Mouse (Mus musculus): ENCODE data around the gene Adam23. TPM values are rescaled to one million over a fixed set of nuclear protein-coding genes. Genes with fewer than 3 reads are reported as not detected.

Gene Adam23
- total RNA-seq (2014; rRNA removed): 17.3 and 25.0 TPM in 2 replicates
- 2.0 and 2.8 TPM in 2 replicates for polyA plus RNA-seq (2012; rRNA removed)

DNA sequence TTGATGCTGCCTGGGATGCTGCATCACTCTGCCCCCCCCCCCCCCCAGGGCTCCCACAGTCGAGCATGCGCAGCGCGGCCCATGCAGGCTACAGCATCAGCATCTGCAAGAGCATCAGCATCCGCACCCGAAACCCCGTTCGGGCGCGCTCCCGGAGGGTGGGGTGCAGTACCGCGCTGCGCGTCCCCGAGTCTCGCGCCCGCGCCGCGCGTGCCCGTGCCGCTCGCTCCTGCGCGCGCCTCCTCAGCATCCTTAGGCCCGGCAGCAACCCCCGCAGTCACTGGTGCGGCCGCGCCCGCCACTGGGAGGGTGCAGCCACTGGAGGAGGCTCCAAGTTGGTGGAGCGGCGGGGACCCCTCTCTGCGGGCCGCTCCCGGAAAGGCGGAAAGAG is at the start of gene Adam23:
Adam23 (plus strand) TSS at position 236 of the 391 bp plus-strand sequence.
- 4% methylated on average over 39 of the region's 41 CpGs for WGBS
- no peak for DNase-seq (ENCODE audit: extremely low read depth, low read depth, low spot score)
- H3K27me3 ChIP-seq (ENCODE audit: control insufficient read depth, insufficient read depth, low read length): peaks cover 9% of the 10 kb centered on the region
- H3K4me3 ChIP-seq (ENCODE audit: insufficient read depth, low read depth, low read length): peak within 1 kb of the TSS; percentile 87
- peak within 1 kb of the TSS; percentile 94 for H3K9ac ChIP-seq (ENCODE audit: low read depth, low read length)
- peak within 1 kb of the TSS; percentile 34; the same call in 1 of the 2 replicates for H3K27ac ChIP-seq (replicated peaks; ENCODE audit: insufficient read depth, low read depth, low read length)
- no peaks in the 10 kb centered on the region for H3K36me3 ChIP-seq (ENCODE audit: control insufficient read depth, insufficient read depth, low read length)
- TF ChIP-seq POLR2A (IDR thresholded peaks at IDR 0.05; ENCODE audit: extremely low read depth, insufficient read depth, low read length) (no peak), CTCF (IDR thresholded peaks at IDR 0.05; ENCODE audit: low read depth, low read length) (no peak)
- H3K79me2 ChIP-seq (ENCODE audit: control insufficient read depth, insufficient read depth, low read length): no peaks in the 10 kb centered on the region
- no peaks in the 10 kb centered on the region for H3K4me1 ChIP-seq (ENCODE audit: control insufficient read depth, insufficient read depth, low read length)

DNA sequence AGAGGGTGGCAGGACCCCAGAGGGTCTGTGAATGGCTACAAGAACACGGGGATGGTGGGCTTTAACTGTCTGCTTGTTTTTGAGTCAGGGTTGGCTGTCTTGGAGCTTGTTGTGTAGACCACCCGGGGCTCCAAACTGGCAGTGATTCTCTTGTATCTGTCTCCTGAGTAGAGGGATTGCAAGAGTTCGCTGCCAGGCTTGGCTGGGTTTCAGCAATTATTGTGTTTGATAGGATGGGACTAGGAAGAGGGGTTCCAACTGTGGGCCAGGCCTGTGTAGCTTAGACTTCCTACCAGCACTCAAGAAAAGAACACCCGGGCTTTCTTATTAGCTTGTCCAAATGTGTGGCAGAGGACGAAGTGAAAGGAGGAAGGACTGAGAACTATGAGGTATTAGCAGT is 44.6 kb upstream of the Adam23 start:
- 82% methylated on average over 5 of the region's 5 CpGs for WGBS
- Histone ChIP-seq H3K9ac (ENCODE audit: low read depth, low read length) (no peak overlapping the region), H3K4me3 (ENCODE audit: insufficient read depth, low read depth, low read length) (no peak overlapping the region), H3K4me1 (ENCODE audit: control insufficient read depth, insufficient read depth, low read length) (no peaks in the 10 kb centered on the region), H3K27me3 (ENCODE audit: control insufficient read depth, insufficient read depth, low read length) (no peaks in the 10 kb centered on the region), H3K36me3 (ENCODE audit: control insufficient read depth, insufficient read depth, low read length) (no peaks in the 10 kb centered on the region), H3K79me2 (ENCODE audit: control insufficient read depth, insufficient read depth, low read length) (no peaks in the 10 kb centered on the region), H3K27ac (replicated peaks; ENCODE audit: insufficient read depth, low read depth, low read length) (no peak overlapping the region)
- DNase-seq (ENCODE audit: extremely low read depth, low read depth, low spot score): no peak
- no peak for TF ChIP-seq CTCF (IDR thresholded peaks at IDR 0.05; ENCODE audit: low read depth, low read length)
- no peak for TF ChIP-seq POLR2A (IDR thresholded peaks at IDR 0.05; ENCODE audit: extremely low read depth, insufficient read depth, low read length)

- 45% methylated on average over 4 of the region's 4 CpGs for WGBS
- Histone ChIP-seq H3K27ac (replicated peaks; ENCODE audit: insufficient read depth, low read depth, low read length) (no peak overlapping the region), H3K9ac (ENCODE audit: low read depth, low read length) (no peak overlapping the region), H3K27me3 (ENCODE audit: control insufficient read depth, insufficient read depth, low read length) (no peaks in the 10 kb centered on the region), H3K4me3 (ENCODE audit: insufficient read depth, low read depth, low read length) (no peak overlapping the region), H3K4me1 (ENCODE audit: control insufficient read depth, insufficient read depth, low read length) (no peaks in the 10 kb centered on the region), H3K79me2 (ENCODE audit: control insufficient read depth, insufficient read depth, low read length) (no peaks in the 10 kb centered on the region), H3K36me3 (ENCODE audit: control insufficient read depth, insufficient read depth, low read length) (no peaks in the 10 kb centered on the region)
- no peak for TF ChIP-seq POLR2A (IDR thresholded peaks at IDR 0.05; ENCODE audit: extremely low read depth, insufficient read depth, low read length)
- TF ChIP-seq CTCF (IDR thresholded peaks at IDR 0.05; ENCODE audit: low read depth, low read length): no peak; the same call in 1 of the 2 replicates
- no peak for DNase-seq (ENCODE audit: extremely low read depth, low read depth, low spot score)
These were observed 42.1 kb upstream of the Adam23 start for GRCm38 (mm10) chr1:63403601-63404000.

GRCm38 (mm10) chr1:63408344-63408743 is 37.3 kb upstream of the Adam23 start:
- no peaks in the 10 kb centered on the region for H3K4me1 ChIP-seq (ENCODE audit: control insufficient read depth, insufficient read depth, low read length)
- no peaks in the 10 kb centered on the region for H3K36me3 ChIP-seq (ENCODE audit: control insufficient read depth, insufficient read depth, low read length)
- no peaks in the 10 kb centered on the region for H3K27me3 ChIP-seq (ENCODE audit: control insufficient read depth, insufficient read depth, low read length)
- H3K4me3 ChIP-seq (ENCODE audit: insufficient read depth, low read depth, low read length): no peak overlapping the region
- H3K79me2 ChIP-seq (ENCODE audit: control insufficient read depth, insufficient read depth, low read length): no peaks in the 10 kb centered on the region
- no peak for TF ChIP-seq CTCF (IDR thresholded peaks at IDR 0.05; ENCODE audit: low read depth, low read length)
- TF ChIP-seq POLR2A (IDR thresholded peaks at IDR 0.05; ENCODE audit: extremely low read depth, insufficient read depth, low read length): no peak
- WGBS: 73% methylated on average over 6 of the region's 6 CpGs
- DNase-seq (ENCODE audit: extremely low read depth, low read depth, low spot score): no peak
- H3K9ac ChIP-seq (ENCODE audit: low read depth, low read length): no peak overlapping the region
- H3K27ac ChIP-seq (replicated peaks; ENCODE audit: insufficient read depth, low read depth, low read length): no peak overlapping the region

GRCm38 (mm10) chr1:63418491-63418890 is 27.2 kb upstream of the Adam23 start:
- Histone ChIP-seq H3K79me2 (ENCODE audit: control insufficient read depth, insufficient read depth, low read length) (no peaks in the 10 kb centered on the region), H3K27me3 (ENCODE audit: control insufficient read depth, insufficient read depth, low read length) (no peaks in the 10 kb centered on the region), H3K4me1 (ENCODE audit: control insufficient read depth, insufficient read depth, low read length) (no peaks in the 10 kb centered on the region), H3K27ac (replicated peaks; ENCODE audit: insufficient read depth, low read depth, low read length) (no peak overlapping the region), H3K9ac (ENCODE audit: low read depth, low read length) (no peak overlapping the region), H3K4me3 (ENCODE audit: insufficient read depth, low read depth, low read length) (no peak overlapping the region), H3K36me3 (ENCODE audit: control insufficient read depth, insufficient read depth, low read length) (no peaks in the 10 kb centered on the region)
- TF ChIP-seq CTCF (IDR thresholded peaks at IDR 0.05; ENCODE audit: low read depth, low read length) (no peak), POLR2A (IDR thresholded peaks at IDR 0.05; ENCODE audit: extremely low read depth, insufficient read depth, low read length) (no peak)
- DNase-seq (ENCODE audit: extremely low read depth, low read depth, low spot score): no peak
- 86% methylated on average over 8 of the region's 8 CpGs for WGBS

DNA sequence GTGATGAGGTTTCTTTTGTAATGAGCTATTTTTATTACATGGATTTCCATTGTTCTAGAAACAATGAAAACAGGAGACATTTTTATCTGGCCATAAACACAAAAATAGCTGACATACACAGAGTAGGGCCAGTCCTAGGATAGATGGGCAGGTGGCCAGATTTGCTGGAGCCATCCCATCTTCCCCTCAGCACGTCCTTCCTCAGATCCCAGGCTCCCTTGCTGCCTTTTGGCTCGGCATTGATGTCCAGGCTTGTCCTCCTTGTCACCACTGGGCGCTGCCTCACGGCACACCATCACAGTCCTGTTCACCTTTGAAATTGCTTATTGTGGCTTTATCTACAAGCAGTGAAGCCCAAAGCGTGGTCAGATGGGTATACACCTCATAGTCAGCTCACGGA is 15.0 kb upstream of the Adam23 start:
- Histone ChIP-seq H3K27ac (replicated peaks; ENCODE audit: insufficient read depth, low read depth, low read length) (no peak overlapping the region), H3K9ac (ENCODE audit: low read depth, low read length) (no peak overlapping the region), H3K4me3 (ENCODE audit: insufficient read depth, low read depth, low read length) (no peak overlapping the region), H3K79me2 (ENCODE audit: control insufficient read depth, insufficient read depth, low read length) (no peaks in the 10 kb centered on the region), H3K4me1 (ENCODE audit: control insufficient read depth, insufficient read depth, low read length) (no peaks in the 10 kb centered on the region), H3K36me3 (ENCODE audit: control insufficient read depth, insufficient read depth, low read length) (no peaks in the 10 kb centered on the region), H3K27me3 (ENCODE audit: control insufficient read depth, insufficient read depth, low read length) (no peaks in the 10 kb centered on the region)
- TF ChIP-seq CTCF (IDR thresholded peaks at IDR 0.05; ENCODE audit: low read depth, low read length) (no peak), POLR2A (IDR thresholded peaks at IDR 0.05; ENCODE audit: extremely low read depth, insufficient read depth, low read length) (no peak)
- peak; percentile 14 for DNase-seq (ENCODE audit: extremely low read depth, low read depth, low spot score)
- 75% methylated on average over 6 of the region's 6 CpGs for WGBS

All from liver, adult 2 months (tissue).